Mouse (Mus musculus) cerebellum, adult 2 months (tissue): ENCODE data around the gene Gm1993. TPM values are rescaled to one million over a fixed set of nuclear protein-coding genes. Genes with fewer than 3 reads are reported as not detected.
"Not testable (repeated sequence)": the region's sequence is repeated elsewhere in the genome, so short reads cannot be mapped to it uniquely, and the experiment has no call there.

Experiments
- DNase-seq, 2 experiments: peaks; one replicate each; pipeline ENCODE4 v3.0.0; 2021
- H3K27ac ChIP-seq: fragments of 200-500 bp; 2 replicates; pipeline ENCODE4 v1.5.1; 2012; ENCODE audit warnings: low read length, control low read depth, inconsistent platforms; ENCODE audit not compliant: insufficient read depth
- H3K27me3 ChIP-seq: fragments of 200-500 bp; 2 replicates; pipeline ENCODE4 v1.6.1; 2012; ENCODE audit warnings: inconsistent platforms, mild to moderate bottlenecking, low read length, moderate library complexity; ENCODE audit not compliant: control insufficient read depth, insufficient read depth
- H3K4me1 ChIP-seq: fragments of 200-500 bp; 2 replicates; pipeline ENCODE4 v1.6.1; 2011; ENCODE audit warnings: low read length; ENCODE audit not compliant: control insufficient read depth, insufficient read depth
- H3K4me3 ChIP-seq: fragments of 200-500 bp; replicated peaks from 2 replicates; pipeline ENCODE3; 2011; ENCODE audit warnings: mild to moderate bottlenecking, low read depth, low read length, control low read depth; ENCODE audit not compliant: insufficient read depth
- WGBS: fragments of 180-500 bp; shearing (Covaris S2); methylation state at CpG from one replicate; pipeline ENCODE4 v1.1.7; 2018; 5-methylcytosine and 5-hydroxymethylcytosine counted together
- polyA plus RNA-seq: library from polyadenylated mRNA; depleted of rRNA; stranded (reverse); fragments of >200 nt; gene quantifications from 2 replicates; pipeline ENCODE4 v1.2.3, GENCODE M21; 2012; rRNA removed

Gm1993 gene
- not detected in 2 replicates for polyA plus RNA-seq

- WGBS: 80% methylated on average over 7 of the region's 7 CpGs
- not testable (repeated sequence) for H3K4me3 ChIP-seq, DNase-seq, H3K27me3 ChIP-seq, H3K27ac ChIP-seq, H3K4me1 ChIP-seq
Measured at GRCm38 (mm10) chrX:25570352-25570751, at the start of gene Gm1993. TSS of gene Gm1993 (minus strand) at chrX:25570452.
